Mouse (Mus musculus): ENCODE results near the gene Acvr1b.

GRCm38 (mm10) chr15:101142672-101143071, 31.2 kb upstream of the Acvr1b start:
- no peak for TF ChIP-seq POLR2A (IDR thresholded peaks at IDR 0.05; ENCODE audit: insufficient read length, low read depth)
- no peak for TF ChIP-seq MYOG (IDR thresholded peaks at IDR 0.05; ENCODE audit: control insufficient read depth in 1 of 3, insufficient read depth in 1 of 3, insufficient read length in 2 of 3, low read depth in 2 of 3)
- TF ChIP-seq CEBPB (IDR thresholded peaks at IDR 0.05; ENCODE audit: insufficient read depth, poor library complexity, severe bottlenecking): no peak
- no peak for TF ChIP-seq TCF12 (IDR thresholded peaks at IDR 0.05; ENCODE audit: insufficient read depth, poor library complexity, severe bottlenecking)
- no peak for TF ChIP-seq USF1 (IDR thresholded peaks at IDR 0.05; ENCODE audit: low read depth)
- no peak for TF ChIP-seq REST (IDR thresholded peaks at IDR 0.05; ENCODE audit: insufficient read depth, insufficient read length)
- TF ChIP-seq MAX (IDR thresholded peaks at IDR 0.05; ENCODE audit: low read depth): no peak

Measured in myocyte (in vitro differentiated cells).